Mouse (Mus musculus): ENCODE measurements around the gene Oca2.

Oca2 gene

GRCm38 (mm10) chr7:56419253-56419844 is 179.8 kb downstream of the Oca2 start:
- no peak overlapping the region for H3K4me3 ChIP-seq (replicated peaks; ENCODE audit: low read length)
- TF ChIP-seq NANOG (IDR thresholded peaks at IDR 0.05; ENCODE audit: borderline replicate concordance, low read length) (no peak), POU5F1 (IDR thresholded peaks at IDR 0.05; ENCODE audit: borderline replicate concordance, low read length) (no peak), CTCF (conservative IDR thresholded peaks at IDR 0.05; ENCODE audit: low read length) (no peak)
- H3K27me3 ChIP-seq (ENCODE audit: insufficient read depth, low read length): no peaks in the 10 kb centered on the region

GRCm38 (mm10) chr7:56421946-56422345 is 182.4 kb downstream of the Oca2 start:
- Histone ChIP-seq H3K36me3 (ENCODE audit: insufficient read depth, low read length) (no peaks in the 10 kb centered on the region), H3K9me3 (ENCODE audit: low read length) (peaks cover 4% of the 10 kb centered on the region), H3K27me3 (ENCODE audit: insufficient read depth, low read length) (no peaks in the 10 kb centered on the region), H3K4me1 (replicated peaks; ENCODE audit: low read depth, low read length) (peaks cover 15% of the 10 kb centered on the region), H3K4me3 (replicated peaks; ENCODE audit: low read length) (no peak overlapping the region)
- TF ChIP-seq POU5F1 (IDR thresholded peaks at IDR 0.05; ENCODE audit: borderline replicate concordance, low read length) (no peak), CTCF (conservative IDR thresholded peaks at IDR 0.05; ENCODE audit: low read length) (no peak), NANOG (IDR thresholded peaks at IDR 0.05; ENCODE audit: borderline replicate concordance, low read length) (no peak)

More at GRCm38 (mm10) chr7:56419253-56419844, 179.8 kb downstream of the Oca2 start:
- H3K4me1 ChIP-seq (replicated peaks; ENCODE audit: low read depth, low read length): peaks cover 15% of the 10 kb centered on the region
- peaks cover 18% of the 10 kb centered on the region for H3K9me3 ChIP-seq (ENCODE audit: low read length)
- no peaks in the 10 kb centered on the region for H3K36me3 ChIP-seq (ENCODE audit: insufficient read depth, low read length)

GRCm38 (mm10) chr7:56423548-56423947 is 184.0 kb downstream of the Oca2 start:
- no peaks in the 10 kb centered on the region for H3K36me3 ChIP-seq (ENCODE audit: insufficient read depth, low read length)

GRCm38 (mm10) chr7:56460814-56461520 is 221.4 kb downstream of the Oca2 start:
- no peak for TF ChIP-seq NANOG (IDR thresholded peaks at IDR 0.05; ENCODE audit: borderline replicate concordance, low read length)
- TF ChIP-seq CTCF (conservative IDR thresholded peaks at IDR 0.05; ENCODE audit: low read length): no peak
- TF ChIP-seq POU5F1 (IDR thresholded peaks at IDR 0.05; ENCODE audit: borderline replicate concordance, low read length): no peak
- Histone ChIP-seq H3K4me1 (replicated peaks; ENCODE audit: low read depth, low read length) (no peaks in the 10 kb centered on the region), H3K36me3 (ENCODE audit: insufficient read depth, low read length) (no peaks in the 10 kb centered on the region), H3K27me3 (ENCODE audit: insufficient read depth, low read length) (no peaks in the 10 kb centered on the region), H3K4me3 (replicated peaks; ENCODE audit: low read length) (no peak overlapping the region), H3K9me3 (ENCODE audit: low read length) (no peaks in the 10 kb centered on the region)

More at GRCm38 (mm10) chr7:56423548-56423947, 184.0 kb downstream of the Oca2 start:
- TF ChIP-seq NANOG (IDR thresholded peaks at IDR 0.05; ENCODE audit: borderline replicate concordance, low read length) (no peak), CTCF (conservative IDR thresholded peaks at IDR 0.05; ENCODE audit: low read length) (no peak), POU5F1 (IDR thresholded peaks at IDR 0.05; ENCODE audit: borderline replicate concordance, low read length) (no peak)
- H3K9me3 ChIP-seq (ENCODE audit: low read length): no peaks in the 10 kb centered on the region
- peaks cover 13% of the 10 kb centered on the region for H3K4me1 ChIP-seq (replicated peaks; ENCODE audit: low read depth, low read length)
- H3K4me3 ChIP-seq (replicated peaks; ENCODE audit: low read length): no peak overlapping the region
- no peaks in the 10 kb centered on the region for H3K27me3 ChIP-seq (ENCODE audit: insufficient read depth, low read length)

GRCm38 (mm10) chr7:56498242-56498641 is 258.7 kb downstream of the Oca2 start:
- TF ChIP-seq NANOG (IDR thresholded peaks at IDR 0.05; ENCODE audit: borderline replicate concordance, low read length) (no peak), CTCF (conservative IDR thresholded peaks at IDR 0.05; ENCODE audit: low read length) (no peak), POU5F1 (IDR thresholded peaks at IDR 0.05; ENCODE audit: borderline replicate concordance, low read length) (no peak)
- Histone ChIP-seq H3K4me1 (replicated peaks; ENCODE audit: low read depth, low read length) (no peaks in the 10 kb centered on the region), H3K36me3 (ENCODE audit: insufficient read depth, low read length) (no peaks in the 10 kb centered on the region), H3K9me3 (ENCODE audit: low read length) (no peaks in the 10 kb centered on the region; the same call in 1 of the 2 replicates), H3K27me3 (ENCODE audit: insufficient read depth, low read length) (no peaks in the 10 kb centered on the region), H3K4me3 (replicated peaks; ENCODE audit: low read length) (no peak overlapping the region)

GRCm38 (mm10) chr7:56499319-56499718 is 259.8 kb downstream of the Oca2 start:
- H3K9me3 ChIP-seq (ENCODE audit: low read length): peaks cover 4% of the 10 kb centered on the region
- no peak overlapping the region for H3K4me3 ChIP-seq (replicated peaks; ENCODE audit: low read length)
- no peaks in the 10 kb centered on the region for H3K27me3 ChIP-seq (ENCODE audit: insufficient read depth, low read length)
- no peaks in the 10 kb centered on the region for H3K36me3 ChIP-seq (ENCODE audit: insufficient read depth, low read length)
- TF ChIP-seq POU5F1 (IDR thresholded peaks at IDR 0.05; ENCODE audit: borderline replicate concordance, low read length) (no peak), NANOG (IDR thresholded peaks at IDR 0.05; ENCODE audit: borderline replicate concordance, low read length) (no peak), CTCF (conservative IDR thresholded peaks at IDR 0.05; ENCODE audit: low read length) (no peak)
- no peaks in the 10 kb centered on the region for H3K4me1 ChIP-seq (replicated peaks; ENCODE audit: low read depth, low read length)

GRCm38 (mm10) chr7:56499767-56500166 is 260.2 kb downstream of the Oca2 start:
- H3K9me3 ChIP-seq (ENCODE audit: low read length): peaks cover 4% of the 10 kb centered on the region
- TF ChIP-seq CTCF (conservative IDR thresholded peaks at IDR 0.05; ENCODE audit: low read length): no peak
- TF ChIP-seq NANOG (IDR thresholded peaks at IDR 0.05; ENCODE audit: borderline replicate concordance, low read length): no peak
- TF ChIP-seq POU5F1 (IDR thresholded peaks at IDR 0.05; ENCODE audit: borderline replicate concordance, low read length): no peak
- no peaks in the 10 kb centered on the region for H3K4me1 ChIP-seq (replicated peaks; ENCODE audit: low read depth, low read length)
- H3K27me3 ChIP-seq (ENCODE audit: insufficient read depth, low read length): no peaks in the 10 kb centered on the region
- no peak overlapping the region for H3K4me3 ChIP-seq (replicated peaks; ENCODE audit: low read length)
- no peaks in the 10 kb centered on the region for H3K36me3 ChIP-seq (ENCODE audit: insufficient read depth, low read length)

- Histone ChIP-seq H3K27me3 (ENCODE audit: insufficient read depth, low read length) (no peaks in the 10 kb centered on the region), H3K4me1 (replicated peaks; ENCODE audit: low read depth, low read length) (no peaks in the 10 kb centered on the region), H3K9me3 (ENCODE audit: low read length) (peaks cover 4% of the 10 kb centered on the region), H3K4me3 (replicated peaks; ENCODE audit: low read length) (no peak overlapping the region), H3K36me3 (ENCODE audit: insufficient read depth, low read length) (no peaks in the 10 kb centered on the region)
- TF ChIP-seq POU5F1 (IDR thresholded peaks at IDR 0.05; ENCODE audit: borderline replicate concordance, low read length) (no peak), NANOG (IDR thresholded peaks at IDR 0.05; ENCODE audit: borderline replicate concordance, low read length) (no peak), CTCF (conservative IDR thresholded peaks at IDR 0.05; ENCODE audit: low read length) (no peak)
These were observed 260.9 kb downstream of the Oca2 start for GRCm38 (mm10) chr7:56500438-56500837.

Data from E14TG2a.4 (cell line).